Mouse (Mus musculus) heart, postnatal 0 days (tissue): ENCODE measurements at regions not wholly inside any gene's neighbourhood (a gene's known extent, or its start where the extent isn't known, plus 50 kb on each side); places are given as distances from the start of the nearest gene placed in this dataset.

ENCODE experiments used
- CTCF ChIP-seq: IDR thresholded peaks from 2 replicates; pipeline ENCODE4 v1.5.1; 2016; ENCODE audit warnings: antibody characterized with exemption, control low read depth, low read depth
- EP300 ChIP-seq: IDR thresholded peaks from 2 replicates; pipeline ENCODE4 v1.6.1; 2016; ENCODE audit warnings: antibody characterized with exemption, low read depth

DNA sequence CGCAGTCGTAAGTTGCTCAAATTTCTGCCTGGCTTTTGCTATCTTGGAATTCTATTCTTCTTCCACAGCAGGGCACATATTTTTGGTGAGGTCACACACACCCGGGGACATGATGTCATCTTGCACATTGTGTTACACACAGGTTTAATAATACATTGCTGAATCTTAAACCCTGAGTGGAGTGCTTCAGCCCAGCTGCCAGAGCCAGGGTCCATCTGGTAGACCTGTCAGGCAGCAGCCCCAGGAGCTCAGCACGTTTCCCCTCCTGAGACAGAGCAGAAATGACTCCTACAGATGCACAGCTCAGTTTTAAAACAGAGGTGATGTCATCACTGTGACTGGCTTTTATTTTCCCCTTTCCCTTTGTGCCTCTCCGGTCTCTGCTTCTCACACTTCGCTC lies 280.4 kb downstream of the Tgfb2 start:
- TF ChIP-seq CTCF (no peak), EP300 (no peak)
